Mouse (Mus musculus) activated CD4-positive, CD25-positive, alpha-beta regulatory T cell, adult 4 months (primary cell): ENCODE data around the gene Mier1. TPM values are rescaled to one million over a fixed set of nuclear protein-coding genes. Genes with fewer than 3 reads are reported as not detected.
A peak's percentile ranks its signal among the peaks of the same experiment; 100 is the strongest.

Experiments used
- ATAC-seq: one replicate; pipeline ENCODE4 v1.8.0; 2017
- polyA plus RNA-seq, 2 experiments: library from polyadenylated mRNA; unstranded; fragments of 100-300 nt; shearing (Covaris generic); gene quantifications; one replicate each; pipeline ENCODE4 v1.2.1; 2017

Gene Mier1
- polyA plus RNA-seq, 2 experiments from 2014 or later, result 60.0 to 79.8 TPM

DNA sequence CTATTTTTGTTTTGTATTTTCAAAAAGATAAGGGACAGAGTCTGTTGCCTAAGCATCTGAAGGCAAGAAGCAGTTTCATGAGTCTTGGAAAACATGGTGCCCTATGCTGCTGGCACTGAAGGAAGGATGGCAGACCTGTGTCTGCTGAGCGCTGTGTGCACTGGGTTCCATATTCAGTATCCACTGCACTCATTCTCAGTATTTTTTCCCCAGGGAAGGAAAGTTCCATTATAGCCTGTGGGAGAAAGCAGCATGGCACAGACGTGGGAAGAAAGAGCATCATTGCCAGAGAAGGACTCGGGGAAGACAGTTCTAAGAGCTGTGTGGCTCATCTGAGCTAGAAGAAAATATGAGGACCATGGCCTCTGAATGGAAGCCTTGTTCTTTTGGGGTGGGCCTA is 57.1 kb downstream of the Mier1 start:
- no peak for ATAC-seq

DNA sequence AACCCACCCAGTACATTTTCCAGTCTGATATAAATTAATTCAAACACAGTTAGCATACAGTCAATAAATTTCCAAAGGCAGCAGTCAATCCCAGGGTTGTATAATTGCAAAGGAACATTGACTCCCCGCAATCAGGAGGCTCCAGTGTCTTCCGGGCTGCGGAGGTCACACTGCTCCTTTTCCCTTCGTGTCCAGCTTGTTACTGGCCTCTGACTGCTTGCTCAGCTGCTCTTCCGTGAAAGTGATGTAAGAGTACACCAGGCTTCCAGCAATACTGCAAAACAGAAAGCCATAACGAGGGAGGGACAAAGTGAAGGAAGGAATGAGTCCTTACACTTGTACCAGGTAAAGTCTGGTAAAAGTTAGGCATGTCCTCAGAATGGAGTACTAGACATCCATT is 59.3 kb downstream of the Mier1 start:
- ATAC-seq, result no peak

- no peak for ATAC-seq
Observed at GRCm38 (mm10) chr4:103174001-103174400, 59.8 kb downstream of the Mier1 start.

- ATAC-seq, result no peak
Observed at GRCm38 (mm10) chr4:103177681-103178080, 63.5 kb downstream of the Mier1 start.

DNA sequence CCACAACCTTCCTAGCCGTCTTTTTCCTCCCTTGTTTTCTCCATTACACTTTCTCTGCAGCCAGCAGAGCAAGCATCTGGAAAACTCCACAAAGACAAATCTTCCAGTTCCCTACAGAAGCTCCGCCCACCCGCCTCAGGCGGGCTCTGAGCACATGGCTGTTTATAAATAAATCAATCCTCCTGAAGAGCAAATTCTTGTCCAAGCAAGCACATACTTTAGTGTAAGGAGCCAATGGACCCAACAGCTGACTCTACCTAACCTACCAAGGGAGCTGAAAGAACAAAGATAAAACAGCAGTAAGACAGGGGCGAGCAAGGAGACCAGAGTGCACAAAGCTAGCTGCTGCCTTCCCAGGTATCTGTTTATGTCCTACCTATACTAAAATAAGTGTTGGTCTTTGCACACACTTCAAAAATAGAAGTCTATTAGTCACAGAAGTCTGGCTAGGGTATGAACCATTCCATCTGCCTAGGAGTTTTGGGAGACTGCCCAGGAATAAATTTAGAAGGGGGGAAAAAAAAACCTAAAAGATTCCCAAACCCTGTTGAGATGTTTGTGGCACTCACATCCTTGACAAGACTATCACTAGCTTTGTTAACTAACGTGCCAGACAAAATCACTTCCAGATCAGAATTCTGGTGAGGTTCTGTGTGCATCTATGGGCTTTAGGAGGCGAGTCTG is 64.6 kb downstream of the Mier1 start:
- ATAC-seq, result no peak

DNA sequence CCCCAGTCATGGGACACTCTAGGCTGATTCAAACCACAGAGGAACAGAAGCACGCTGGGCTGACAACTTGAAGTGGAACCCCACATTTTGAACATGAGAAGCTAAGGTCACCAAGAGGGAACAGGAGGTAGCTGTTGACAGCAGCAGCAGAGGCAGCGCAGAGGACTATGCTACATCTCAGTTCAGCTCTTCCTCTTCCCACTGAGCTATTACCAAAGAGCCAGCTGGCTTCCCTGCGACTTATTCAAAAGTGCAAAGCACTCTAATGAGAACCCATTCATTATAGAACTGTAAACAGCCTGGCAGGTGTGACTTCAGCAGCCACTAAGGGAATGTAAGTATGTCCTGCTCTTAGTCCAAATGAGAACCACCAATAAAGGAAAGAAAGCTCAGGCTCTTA is 65.4 kb downstream of the Mier1 start:
- no peak for ATAC-seq

GRCm38 (mm10) chr4:103180300-103180888 is 66.2 kb downstream of the Mier1 start:
- ATAC-seq, result no peak

- no peak for ATAC-seq
Observed at GRCm38 (mm10) chr4:103188786-103189640, 74.8 kb downstream of the Mier1 start.

- no peak for ATAC-seq
Observed at GRCm38 (mm10) chr4:103192421-103192820, 78.2 kb downstream of the Mier1 start.

DNA sequence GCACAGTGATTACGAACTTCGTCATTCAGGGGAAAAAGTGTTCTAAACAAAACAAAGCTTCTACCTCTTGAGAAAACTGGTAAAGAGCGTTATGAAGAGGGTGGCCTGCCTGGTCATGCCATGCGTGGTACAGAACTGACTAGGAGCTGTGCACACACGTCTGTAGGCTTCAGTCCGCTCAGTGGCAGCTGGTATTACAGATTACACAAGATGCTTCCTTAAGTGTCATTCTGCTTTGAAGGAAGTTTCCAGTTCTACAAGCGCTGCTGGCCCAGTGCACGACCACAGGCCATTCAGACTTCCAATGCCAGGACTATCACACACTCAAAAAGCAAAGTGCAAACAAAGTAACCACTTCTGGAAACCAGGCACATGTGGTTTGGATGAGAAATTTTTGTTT is 83.2 kb downstream of the Mier1 start:
- ATAC-seq, result no peak

DNA sequence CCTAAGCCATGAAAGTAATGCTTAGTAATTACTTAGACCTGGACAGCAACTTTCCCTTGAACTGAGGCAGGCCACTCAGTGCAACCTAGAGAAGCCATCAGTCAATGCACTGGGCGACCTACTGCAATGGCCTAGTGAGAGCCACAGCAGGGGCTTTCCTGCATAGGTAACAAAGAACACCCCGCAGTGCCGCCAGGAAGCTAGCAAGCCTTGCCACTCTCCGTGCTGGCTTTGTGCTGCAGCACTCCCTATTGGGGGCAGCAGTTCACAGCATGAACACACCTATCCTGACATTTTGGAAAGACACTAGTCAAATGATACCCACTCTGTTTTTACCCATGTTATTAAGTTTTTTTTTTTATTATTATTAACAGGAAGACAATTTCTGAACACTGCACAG is 84.9 kb downstream of the Mier1 start:
- ATAC-seq, result no peak

DNA sequence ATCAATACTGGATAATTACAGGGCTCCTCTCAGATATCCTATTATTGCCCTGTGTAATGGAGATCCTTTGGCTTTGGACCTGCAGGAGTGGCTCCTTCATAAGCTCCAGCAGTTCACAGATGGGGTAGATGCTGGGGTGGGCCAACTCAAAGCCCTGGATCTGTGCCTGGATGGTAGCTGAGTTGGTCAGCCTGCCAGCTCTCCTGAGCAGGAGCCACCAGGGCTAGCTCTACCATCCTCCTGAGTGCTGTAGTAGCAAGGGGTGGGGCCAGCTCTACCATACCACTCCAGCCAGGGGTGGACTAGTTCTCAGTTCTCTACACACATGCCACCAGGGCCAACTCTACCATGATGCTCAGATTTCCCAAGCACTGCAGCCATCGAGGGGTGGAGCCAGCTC is 85.9 kb downstream of the Mier1 start:
- no peak for ATAC-seq

GRCm38 (mm10) chr4:103203646-103204045 is 89.5 kb downstream of the Mier1 start:
- no peak for ATAC-seq

- no peak for ATAC-seq
Observed at GRCm38 (mm10) chr4:103208553-103208952, 94.4 kb downstream of the Mier1 start.

DNA sequence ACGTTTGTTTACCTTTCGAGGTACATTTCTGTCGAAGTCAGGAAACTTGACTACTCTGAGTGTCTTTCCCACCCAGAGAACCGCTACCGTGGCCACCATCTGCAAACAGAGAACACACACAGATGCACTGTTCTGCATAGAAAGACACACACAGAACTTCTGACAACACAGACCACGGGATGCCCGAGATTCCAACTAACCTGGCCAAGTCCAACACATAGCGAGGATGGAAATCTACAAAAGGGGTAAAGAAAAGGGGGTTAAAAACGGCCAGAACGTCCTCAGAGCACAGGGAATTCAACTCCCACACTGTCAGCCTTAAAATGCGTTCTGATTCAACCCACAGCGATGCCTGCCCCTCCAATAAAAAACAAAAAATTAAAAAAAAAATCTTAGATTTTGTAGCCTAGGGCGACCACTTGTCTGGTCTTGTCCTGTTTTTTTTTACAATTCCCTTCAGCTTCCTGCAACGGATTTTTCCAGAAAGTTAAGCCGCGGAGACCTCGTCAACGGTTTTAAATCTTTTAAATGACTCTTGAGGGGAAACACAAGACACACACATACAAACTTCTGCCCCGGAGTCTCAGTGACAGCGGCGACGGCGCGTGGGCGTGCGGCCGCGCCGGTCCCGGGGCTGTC is 99.8 kb downstream of the Mier1 start:
- peak; percentile 40 for ATAC-seq

DNA sequence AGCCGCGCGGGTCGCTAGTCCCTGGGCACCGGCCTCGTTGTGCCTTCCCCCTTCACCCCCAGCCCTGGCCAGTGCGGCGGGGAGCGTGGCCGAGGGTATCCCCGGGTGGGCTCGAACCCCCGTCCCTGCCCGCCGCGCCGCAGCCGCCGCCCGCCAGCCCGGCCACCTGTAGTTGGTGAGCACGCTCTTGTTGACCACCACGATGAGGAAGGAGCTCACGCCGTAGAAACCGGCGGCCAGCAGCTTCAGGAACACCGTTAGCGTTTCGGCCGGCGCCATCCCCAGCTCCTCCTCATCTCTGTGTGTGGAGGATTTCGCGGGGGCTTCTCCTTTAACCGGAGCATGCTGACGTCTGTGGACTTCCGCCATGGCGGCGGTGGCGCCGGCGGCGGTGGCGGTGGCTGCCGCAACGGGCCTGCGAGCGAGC is 100.3 kb downstream of the Mier1 start:
- peak; percentile 67 for ATAC-seq

Other genes with a start within 250 kb of the Mier1 start
- under 1 TPM in 1 of 2 experiments, not detected in 1; 0.89 TPM for gene Tctex1d1, start 135.8 kb upstream of the Mier1 start, polyA plus RNA-seq
- gene Insl5, start 87.5 kb upstream of the Mier1 start, polyA plus RNA-seq, result not detected
- gene Wdr78, start 165 bp downstream of the Mier1 start, polyA plus RNA-seq, result 1 to 10 TPM; 1.1 to 2.9 TPM
- gene Slc35d1, start 100.8 kb downstream of the Mier1 start, polyA plus RNA-seq, result 10 to 100 TPM; 21.6 to 25.3 TPM
- not detected for gene 4921539E11Rik, start 176.5 kb downstream of the Mier1 start, polyA plus RNA-seq
- 10 to 100 TPM; 23.7 to 25.4 TPM for gene Oma1, start 199.4 kb downstream of the Mier1 start, polyA plus RNA-seq